Mouse (Mus musculus) ES-Bruce4 (cell line): ENCODE measurements around the gene 1700022I11Rik. TPM values are rescaled to one million over a fixed set of nuclear protein-coding genes. Genes with fewer than 3 reads are reported as not detected.

Experiments used
- H3K27ac ChIP-seq: 2 replicates; pipeline ENCODE4 v1.5.1; 2012; ENCODE audit warnings: low read length, inconsistent platforms; ENCODE audit not compliant: insufficient read depth
- H3K27me3 ChIP-seq: 2 replicates; pipeline ENCODE4 v1.6.1; 2012; ENCODE audit warnings: mild to moderate bottlenecking, low read length, inconsistent platforms; ENCODE audit not compliant: control insufficient read depth, poor library complexity, insufficient read depth, severe bottlenecking
- H3K36me3 ChIP-seq: 2 replicates; pipeline ENCODE4 v1.6.1; 2012; ENCODE audit warnings: inconsistent platforms, mild to moderate bottlenecking, low read length, moderate library complexity; ENCODE audit not compliant: control insufficient read depth, poor library complexity, insufficient read depth, severe bottlenecking
- H3K4me1 ChIP-seq: one replicate; pipeline ENCODE4 v1.8.1; 2011; ENCODE audit warnings: low read length; ENCODE audit not compliant: control insufficient read depth, insufficient read depth
- H3K4me3 ChIP-seq: 2 replicates; pipeline ENCODE4 v1.5.1; 2011; ENCODE audit warnings: low read depth, mild to moderate bottlenecking, low read length
- H3K9ac ChIP-seq: 2 replicates; pipeline ENCODE4 v1.6.1; 2012; ENCODE audit warnings: low read depth, mild to moderate bottlenecking, inconsistent platforms; ENCODE audit not compliant: poor library complexity, severe bottlenecking
- H3K9me3 ChIP-seq: replicated peaks from 2 replicates; pipeline ENCODE4 v1.6.1; 2012; ENCODE audit warnings: mild to moderate bottlenecking, low read length, inconsistent platforms; ENCODE audit not compliant: control insufficient read depth, poor library complexity, insufficient read depth, severe bottlenecking
- CTCF ChIP-seq: IDR thresholded peaks from one replicate; pipeline ENCODE4 v1.8.1; 2011; ENCODE audit warnings: low read depth, low read length
- EP300 ChIP-seq: IDR thresholded peaks from 2 replicates; pipeline ENCODE4 v1.6.1; 2011; ENCODE audit warnings: low read depth, low read length; ENCODE audit not compliant: insufficient read depth
- POLR2A ChIP-seq: IDR thresholded peaks from one replicate; pipeline ENCODE4 v1.8.1; 2011; ENCODE audit warnings: low read length; ENCODE audit not compliant: insufficient read depth
- polyA plus RNA-seq: library from polyadenylated mRNA; stranded (reverse); fragments of >200 nt; gene quantifications from 2 replicates; pipeline ENCODE4 v1.2.4, GENCODE M21; 2011; ENCODE audit warnings: low read depth; ENCODE audit not compliant: missing spikeins, insufficient read depth, insufficient read length

Gene 1700022I11Rik
- not detected in 2 replicates for polyA plus RNA-seq

DNA sequence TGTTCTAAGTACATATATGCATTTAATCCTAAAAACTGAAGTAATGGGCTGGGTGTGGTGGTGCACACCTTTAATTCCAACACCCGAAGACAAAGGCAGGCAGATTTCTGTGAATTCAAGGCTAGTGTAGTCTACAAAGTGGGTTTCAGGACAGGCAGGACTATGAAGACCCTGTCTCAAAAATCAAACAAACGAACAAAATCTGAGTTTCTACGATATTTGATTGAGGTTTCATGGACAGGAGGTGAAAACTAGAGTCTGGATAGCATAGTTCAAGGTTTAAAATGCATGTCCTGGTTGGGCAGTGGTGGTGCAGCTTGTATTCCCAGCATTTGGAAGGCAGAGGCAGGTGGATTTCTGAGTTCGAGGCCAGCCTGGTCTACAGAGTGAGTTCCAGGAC lies at the start of gene 1700022I11Rik:
Gene 1700022I11Rik (plus strand): TSS at position 301 of the 400 bp plus-strand sequence.
- Histone ChIP-seq H3K27me3 (peaks cover 2% of the 10 kb centered on the region; the same call in 1 of the 2 replicates), H3K4me3 (no peak within 1 kb of the TSS), H3K4me1 (no peaks in the 10 kb centered on the region), H3K9me3 (no peaks in the 10 kb centered on the region), H3K27ac (no peak within 1 kb of the TSS), H3K36me3 (no peaks in the 10 kb centered on the region), H3K9ac (no peak within 1 kb of the TSS)
- no peak for TF ChIP-seq POLR2A
- TF ChIP-seq EP300 = no peak
- TF ChIP-seq CTCF = no peak

DNA sequence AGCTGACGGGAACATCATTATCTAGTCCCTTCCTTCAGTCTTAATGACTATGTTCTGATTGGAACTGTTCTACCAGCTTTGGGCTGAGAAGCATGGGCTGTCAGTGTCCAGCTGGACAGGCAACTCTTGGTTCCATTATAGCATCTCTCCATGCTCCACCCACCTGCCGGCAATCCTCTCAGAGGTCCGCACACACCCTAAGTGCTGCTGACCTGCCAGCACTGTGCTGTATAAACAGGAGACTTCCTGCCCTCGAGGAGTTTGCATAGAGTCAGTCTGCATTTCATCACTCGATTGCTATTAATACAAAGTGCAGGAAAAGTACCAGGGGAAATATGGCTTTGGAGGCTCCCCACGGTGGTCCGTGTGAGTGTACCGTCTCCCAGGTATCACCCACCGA lies 48.7 kb upstream of the 1700022I11Rik start:
- Histone ChIP-seq H3K36me3 (no peaks in the 10 kb centered on the region), H3K4me1 (no peaks in the 10 kb centered on the region), H3K9ac (no peak overlapping the region), H3K27me3 (peaks cover 11% of the 10 kb centered on the region), H3K4me3 (no peak overlapping the region), H3K9me3 (no peaks in the 10 kb centered on the region), H3K27ac (no peak overlapping the region)
- TF ChIP-seq POLR2A (no peak), CTCF (no peak), EP300 (no peak)

DNA sequence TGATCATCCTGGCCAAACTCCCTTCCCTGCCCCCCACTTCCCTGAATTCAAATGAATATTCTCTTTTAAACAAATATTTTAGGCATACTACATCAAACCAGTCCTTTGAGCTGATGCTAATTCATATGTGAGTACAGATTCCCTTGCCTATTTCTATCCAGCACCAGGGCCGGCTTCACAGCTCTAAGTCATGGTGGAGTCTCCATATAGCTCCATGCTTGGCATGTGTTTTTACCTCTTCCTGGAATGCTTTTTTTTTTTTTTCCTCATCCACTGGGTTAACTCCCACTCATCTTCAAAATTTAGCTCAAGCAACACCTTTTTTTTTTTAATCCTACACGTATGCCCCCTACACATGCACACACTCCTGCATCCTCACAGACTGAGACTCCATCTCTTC lies 47.9 kb upstream of the 1700022I11Rik start:
- TF ChIP-seq POLR2A (no peak), EP300 (no peak), CTCF (no peak)
- Histone ChIP-seq H3K4me1 (no peaks in the 10 kb centered on the region), H3K27ac (no peak overlapping the region), H3K9me3 (no peaks in the 10 kb centered on the region), H3K27me3 (peaks cover 11% of the 10 kb centered on the region), H3K4me3 (no peak overlapping the region), H3K36me3 (no peaks in the 10 kb centered on the region), H3K9ac (no peak overlapping the region)

DNA sequence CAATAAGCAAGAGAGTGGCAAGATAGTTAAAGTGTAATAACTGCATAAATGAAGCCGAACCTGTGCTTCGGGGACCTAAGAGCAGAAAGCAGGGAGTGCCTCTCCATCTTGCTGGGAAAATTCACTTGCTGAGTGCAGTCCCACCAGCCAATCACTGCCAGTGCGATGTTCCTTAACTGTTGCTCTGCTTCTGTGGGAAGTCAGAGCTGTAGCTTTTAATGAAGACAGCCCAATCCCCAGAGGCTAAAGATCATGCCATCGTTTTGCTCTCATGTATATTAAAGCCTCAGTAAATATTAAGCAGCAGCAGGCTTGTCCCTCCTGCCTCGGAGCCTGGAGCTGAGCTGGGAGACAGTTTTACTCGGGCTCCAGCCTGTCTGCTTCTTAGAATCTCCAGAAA lies 47.3 kb upstream of the 1700022I11Rik start:
- Histone ChIP-seq H3K9me3 (no peaks in the 10 kb centered on the region), H3K9ac (no peak overlapping the region), H3K27ac (no peak overlapping the region), H3K4me1 (no peaks in the 10 kb centered on the region), H3K27me3 (peaks cover 9% of the 10 kb centered on the region), H3K4me3 (no peak overlapping the region), H3K36me3 (no peaks in the 10 kb centered on the region)
- TF ChIP-seq POLR2A (no peak), CTCF (no peak), EP300 (no peak)

DNA sequence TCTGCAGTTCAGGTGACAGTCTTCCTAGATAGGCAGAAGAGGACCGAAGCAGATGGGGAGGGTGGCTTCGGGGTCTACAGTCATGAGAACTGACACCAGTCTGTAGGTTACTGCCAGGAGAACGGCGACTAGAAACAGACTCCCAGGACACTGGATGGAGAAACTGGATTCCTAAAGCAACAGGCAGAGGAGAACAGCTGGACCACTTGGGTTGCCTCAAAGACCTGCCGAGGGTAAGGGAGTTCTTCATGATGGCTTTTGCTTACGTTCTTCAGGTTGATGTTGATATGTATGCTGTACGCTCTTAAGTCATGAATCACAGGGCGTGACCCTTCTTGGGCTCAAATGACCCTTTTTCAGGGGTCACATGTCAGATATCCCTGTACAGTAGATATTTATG lies 46.9 kb upstream of the 1700022I11Rik start:
- no peaks in the 10 kb centered on the region for H3K36me3 ChIP-seq
- no peak overlapping the region for H3K9ac ChIP-seq
- no peaks in the 10 kb centered on the region for H3K9me3 ChIP-seq
- TF ChIP-seq CTCF (no peak), POLR2A (no peak), EP300 (no peak)
- H3K4me1 ChIP-seq = no peaks in the 10 kb centered on the region
- H3K4me3 ChIP-seq = no peak overlapping the region
- no peak overlapping the region for H3K27ac ChIP-seq
- H3K27me3 ChIP-seq = peaks cover 5% of the 10 kb centered on the region

DNA sequence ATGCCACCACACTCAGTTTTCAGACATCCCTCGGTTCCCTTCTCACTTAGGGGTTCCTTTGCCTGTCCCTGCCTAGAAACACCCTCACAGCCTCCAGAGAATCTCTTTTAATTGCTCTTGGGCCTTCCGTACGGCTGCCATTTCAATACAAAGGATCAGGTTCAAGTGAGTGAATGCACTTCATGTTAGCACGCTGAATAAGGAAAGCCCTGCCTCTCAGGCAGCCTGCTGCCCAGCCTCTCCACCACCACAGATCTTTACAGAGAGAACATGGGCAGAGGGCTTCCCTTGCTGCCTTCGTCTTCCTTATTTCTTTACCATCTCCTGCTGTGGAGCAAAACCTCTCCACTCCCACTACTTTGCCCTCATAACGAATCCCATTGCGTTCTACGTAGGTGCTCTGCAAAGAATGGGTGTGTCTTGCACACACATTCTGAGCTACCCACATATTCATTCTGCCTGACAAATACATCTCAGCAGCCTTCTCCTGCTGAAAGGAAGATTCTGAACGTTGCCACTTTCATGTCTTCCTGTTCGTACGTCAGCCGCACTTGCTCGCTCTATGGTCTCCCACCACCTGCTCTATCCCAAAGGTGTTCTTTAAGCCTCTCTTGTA lies 45.2 kb upstream of the 1700022I11Rik start:
- Histone ChIP-seq H3K27me3 (no peaks in the 10 kb centered on the region), H3K27ac (no peak overlapping the region), H3K4me3 (no peak overlapping the region), H3K9ac (no peak overlapping the region), H3K9me3 (no peaks in the 10 kb centered on the region), H3K36me3 (no peaks in the 10 kb centered on the region), H3K4me1 (no peaks in the 10 kb centered on the region)
- TF ChIP-seq EP300 (no peak), CTCF (no peak), POLR2A (no peak)
